Mouse (Mus musculus) olfactory bulb, adult 2 months (tissue): ENCODE measurements at regions not wholly inside any gene's neighbourhood (a gene's known extent, or its start where the extent isn't known, plus 50 kb on each side); places are given as distances from the start of the nearest gene placed in this dataset.

ENCODE experiments used
- H3K27ac ChIP-seq: fragments of 200-500 bp; 2 replicates; pipeline ENCODE4 v1.5.1; 2012; ENCODE audit warnings: low read depth, low read length; ENCODE audit not compliant: insufficient read depth
- H3K4me1 ChIP-seq: fragments of 200-500 bp; 2 replicates; pipeline ENCODE4 v1.6.1; 2012; ENCODE audit warnings: low read length; ENCODE audit not compliant: control insufficient read depth, insufficient read depth
- H3K4me3 ChIP-seq: fragments of 200-500 bp; 2 replicates; pipeline ENCODE4 v1.5.1; 2012; ENCODE audit warnings: mild to moderate bottlenecking, low read depth, low read length, moderate library complexity; ENCODE audit not compliant: insufficient read depth
- CTCF ChIP-seq: fragments of 200-500 bp; IDR thresholded peaks from 2 replicates; pipeline ENCODE4 v1.5.1; 2012; ENCODE audit warnings: low read depth, mild to moderate bottlenecking, low read length, moderate library complexity; ENCODE audit not compliant: insufficient read depth
- POLR2A ChIP-seq: fragments of 200-500 bp; IDR thresholded peaks from 2 replicates; pipeline ENCODE4 v1.6.1; 2012; ENCODE audit warnings: mild to moderate bottlenecking, low read depth, low read length, moderate library complexity; ENCODE audit not compliant: insufficient read depth
- WGBS: fragments of 180-500 bp; shearing (Covaris S2); methylation state at CpG from one replicate; pipeline ENCODE4 v1.1.7; 2018; 5-methylcytosine and 5-hydroxymethylcytosine counted together

DNA sequence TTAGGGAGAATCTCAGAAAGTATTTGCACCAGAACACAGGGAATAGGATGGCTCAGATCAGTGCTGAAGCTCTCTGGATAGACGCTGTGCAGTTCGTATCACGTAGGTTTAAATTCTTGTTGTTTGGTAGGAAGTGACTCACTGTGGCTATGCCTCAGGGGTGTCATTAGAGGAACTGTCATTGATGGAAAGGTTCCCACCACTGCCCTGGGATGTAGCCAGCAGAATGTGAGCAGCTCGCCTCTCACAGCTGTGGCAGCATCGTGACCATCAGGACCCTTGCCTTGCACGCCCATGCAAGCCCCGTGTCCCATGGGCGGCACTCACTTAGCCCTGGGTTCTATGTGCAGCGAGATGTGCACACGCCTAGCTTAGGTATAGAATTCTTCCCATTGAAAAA is 651.6 kb upstream of the Gm19410 start:
- Histone ChIP-seq H3K27ac (no peak overlapping the region), H3K4me1 (peaks cover 12% of the 10 kb centered on the region), H3K4me3 (no peak overlapping the region)
- WGBS = 75% methylated on average over 10 of the region's 10 CpGs
- no peak for TF ChIP-seq POLR2A
- no peak for TF ChIP-seq CTCF

DNA sequence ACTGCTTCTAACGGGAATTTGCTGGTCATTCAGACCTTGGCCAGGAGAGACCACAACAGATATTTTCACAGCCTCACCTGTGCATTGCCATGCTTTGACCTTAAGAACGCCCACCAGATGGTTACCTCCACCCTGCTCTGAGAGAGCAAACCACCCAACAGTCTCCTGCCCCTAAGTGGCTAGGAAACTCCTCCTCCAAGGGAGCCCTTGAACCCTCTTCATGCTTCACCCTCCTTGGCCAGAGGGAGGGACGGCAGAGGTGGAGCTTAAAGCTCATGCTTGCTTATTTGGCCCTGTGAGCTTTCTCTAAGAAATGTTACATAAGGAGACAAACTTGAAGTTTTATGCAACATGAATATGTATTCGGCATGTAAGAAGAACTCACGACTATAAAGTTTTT is 645.0 kb upstream of the Gm19410 start:
- Histone ChIP-seq H3K4me3 (no peak overlapping the region), H3K4me1 (peaks cover 9% of the 10 kb centered on the region; the same call in 1 of the 2 replicates), H3K27ac (no peak overlapping the region)
- 69% methylated on average over 5 of the region's 5 CpGs for WGBS
- TF ChIP-seq POLR2A (no peak), CTCF (no peak)

DNA sequence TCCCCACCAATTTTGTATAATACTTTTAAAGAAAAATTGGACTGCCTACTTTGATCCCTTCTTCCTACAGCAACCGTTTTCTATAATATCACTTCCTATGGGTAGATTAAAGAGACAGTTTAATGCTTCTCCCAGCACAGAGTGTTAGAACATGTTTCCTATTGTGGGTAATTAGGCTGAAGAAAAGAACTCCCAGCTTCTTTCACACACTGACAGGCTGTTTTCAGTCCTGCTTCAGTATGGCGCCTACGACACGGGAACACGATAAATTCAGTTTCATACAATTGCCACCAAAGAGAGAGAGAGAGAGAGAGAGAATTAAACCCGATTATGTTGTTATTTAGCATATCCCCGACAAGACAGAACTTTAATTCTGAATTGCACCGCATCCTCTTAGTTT is 644.5 kb upstream of the Gm19410 start:
- peaks cover 9% of the 10 kb centered on the region; the same call in 1 of the 2 replicates for H3K4me1 ChIP-seq
- H3K27ac ChIP-seq = no peak overlapping the region
- H3K4me3 ChIP-seq = no peak overlapping the region
- 35% methylated on average over 8 of the region's 8 CpGs for WGBS
- TF ChIP-seq CTCF = no peak
- TF ChIP-seq POLR2A = no peak

DNA sequence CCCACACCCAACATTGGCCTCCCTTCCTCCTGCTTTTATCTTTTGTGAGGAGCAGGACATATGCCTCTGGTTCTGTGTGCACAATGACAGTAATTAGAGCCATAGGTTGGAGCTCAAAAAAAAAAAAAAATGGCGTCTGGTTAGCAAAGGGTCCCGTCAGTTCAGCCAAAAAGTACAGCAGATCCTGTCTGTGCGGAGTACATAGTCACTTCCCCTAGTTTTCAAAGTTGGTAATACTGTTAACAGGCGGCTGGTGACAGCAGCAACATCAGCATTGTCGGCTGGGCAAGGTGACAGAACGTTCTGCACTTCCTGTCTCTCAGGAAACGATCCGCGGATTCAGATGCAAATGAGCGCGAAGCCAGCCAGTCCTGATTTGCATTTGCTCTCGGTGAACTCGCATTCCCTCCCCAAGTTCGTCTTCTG is 642.4 kb upstream of the Gm19410 start:
- Histone ChIP-seq H3K4me1 (peaks cover 9% of the 10 kb centered on the region; the same call in 1 of the 2 replicates), H3K27ac (no peak overlapping the region), H3K4me3 (no peak overlapping the region)
- 25% methylated on average over 14 of the region's 14 CpGs for WGBS
- TF ChIP-seq POLR2A (no peak), CTCF (no peak)

DNA sequence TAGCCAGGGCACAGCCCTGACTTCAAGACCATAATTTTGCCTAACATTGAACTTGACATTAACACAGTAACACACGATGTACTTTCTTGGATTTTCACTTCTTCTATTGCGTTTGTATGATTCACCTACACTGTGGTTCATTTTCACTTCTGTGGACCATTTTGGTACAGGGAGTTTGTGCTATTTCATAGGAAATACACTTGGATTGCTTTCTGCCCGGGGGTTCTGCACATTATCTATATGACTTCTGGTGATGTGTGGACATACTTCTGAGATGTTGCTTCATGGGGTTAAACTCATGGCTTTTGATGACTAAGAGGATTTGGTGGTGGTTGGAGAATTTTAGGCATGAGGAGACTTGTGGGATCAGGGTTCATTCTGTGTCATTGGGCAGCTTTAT is 640.4 kb upstream of the Gm19410 start:
- peaks cover 10% of the 10 kb centered on the region for H3K4me1 ChIP-seq
- no peak overlapping the region for H3K4me3 ChIP-seq
- no peak overlapping the region for H3K27ac ChIP-seq
- TF ChIP-seq CTCF = no peak
- no peak for TF ChIP-seq POLR2A
- 94% methylated on average over 3 of the region's 3 CpGs for WGBS

DNA sequence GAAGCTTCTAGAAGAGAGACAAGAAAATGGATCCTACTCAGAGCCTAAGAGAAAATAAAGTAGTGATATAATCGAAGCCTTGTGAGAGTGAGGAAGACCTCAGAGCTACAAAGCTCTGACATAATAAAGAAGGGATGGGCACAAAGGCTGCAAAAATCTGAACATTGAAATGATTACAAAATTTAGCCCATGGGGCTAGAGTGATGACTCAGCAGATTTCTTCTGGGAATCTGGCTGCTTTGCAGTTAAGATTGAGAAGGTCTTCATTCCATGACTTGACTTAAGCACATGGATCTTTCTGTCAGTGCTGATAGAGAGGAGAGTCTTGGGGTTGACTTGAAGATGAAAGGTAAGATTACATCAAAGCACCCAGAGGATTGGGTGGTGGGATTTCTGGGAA is 633.3 kb upstream of the Gm19410 start:
- Histone ChIP-seq H3K27ac (no peak overlapping the region), H3K4me1 (peaks cover 5% of the 10 kb centered on the region), H3K4me3 (no peak overlapping the region)
- no peak for TF ChIP-seq CTCF
- TF ChIP-seq POLR2A = no peak
- WGBS = 78% methylated on average over 1 of the region's 1 CpGs

- Histone ChIP-seq H3K27ac (no peak overlapping the region), H3K4me1 (peaks cover 2% of the 10 kb centered on the region; the same call in 1 of the 2 replicates), H3K4me3 (no peak overlapping the region)
- TF ChIP-seq POLR2A (no peak), CTCF (no peak)
- 94% methylated on average over 7 of the region's 7 CpGs for WGBS
These were observed 630.0 kb upstream of the Gm19410 start for GRCm38 (mm10) chr8:35135630-35136029.

DNA sequence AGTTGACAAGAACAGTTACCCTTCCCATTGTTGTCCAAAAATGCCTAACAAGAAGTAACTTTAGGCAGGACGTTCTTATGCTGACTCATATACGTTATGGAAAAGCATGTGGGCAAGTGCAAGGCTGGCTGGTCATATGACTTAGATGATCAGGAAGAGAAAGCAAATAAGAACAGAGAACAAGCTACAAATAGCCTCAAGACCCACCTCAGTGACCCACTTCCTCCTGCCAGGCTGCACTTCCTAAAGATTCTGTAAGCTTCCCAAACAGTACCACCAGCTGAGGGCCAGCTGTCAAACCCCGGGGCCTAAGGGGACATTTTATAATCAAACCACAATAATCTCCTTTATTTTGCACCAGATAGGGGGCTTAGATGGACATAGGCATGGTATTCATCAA is 628.9 kb upstream of the Gm19410 start:
- WGBS = 80% methylated on average over 3 of the region's 3 CpGs
- no peak for TF ChIP-seq CTCF
- TF ChIP-seq POLR2A = no peak
- Histone ChIP-seq H3K4me1 (no peaks in the 10 kb centered on the region), H3K27ac (no peak overlapping the region), H3K4me3 (no peak overlapping the region)

DNA sequence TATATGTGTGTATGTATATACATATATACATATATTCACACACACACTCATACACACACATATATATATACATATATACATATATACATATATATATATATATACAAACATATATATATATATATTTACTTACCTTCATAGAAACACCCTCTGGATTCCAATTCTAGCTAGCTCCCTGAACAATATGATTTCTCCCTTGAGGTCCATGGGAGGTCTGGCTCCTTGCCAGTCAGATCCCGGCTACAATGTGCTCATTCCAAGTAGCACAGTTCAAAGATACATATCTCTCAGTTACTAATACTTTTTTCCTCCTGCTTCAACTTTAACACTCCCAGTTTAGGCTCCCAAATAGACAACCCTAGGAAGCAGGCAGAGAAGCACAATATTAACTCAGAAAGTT is 624.8 kb upstream of the Gm19410 start:
- no peaks in the 10 kb centered on the region; the same call in 1 of the 2 replicates for H3K4me1 ChIP-seq
- H3K27ac ChIP-seq = no peak overlapping the region
- no peak overlapping the region for H3K4me3 ChIP-seq
- WGBS = 44% methylated on average over 1 of the region's 1 CpGs
- TF ChIP-seq CTCF (no peak), POLR2A (no peak)
